Mouse (Mus musculus) neural tube, embryonic 11.5 days (tissue): ENCODE data around the gene Sdhd. TPM values are rescaled to one million over a fixed set of nuclear protein-coding genes. Genes with fewer than 3 reads are reported as not detected.
A peak's percentile ranks its signal among the peaks of the same experiment; 100 is the strongest.

ENCODE experiments used
- ATAC-seq: fragments of 200-750 bp; cut with Nextera tagmentation; 2 replicates; pipeline ENCODE4 v1.8.0; 2017; ENCODE audit warnings: moderate number of reproducible peaks, mild to moderate bottlenecking, moderate TSS enrichment, moderate library complexity; ENCODE audit not compliant: insufficient read depth, low FRiP score, low TSS enrichment
- DNase-seq: peaks from one replicate; pipeline ENCODE4 v3.0.0-alpha.2; 2015; ENCODE audit warnings: low spot score
- H3K27ac ChIP-seq: fragments of 300-500 bp; sonication (generic); 2 replicates; pipeline ENCODE4 v1.5.1; 2014; ENCODE audit warnings: low read depth, mild to moderate bottlenecking, low read length
- H3K27me3 ChIP-seq: fragments of 300-500 bp; sonication (generic); 2 replicates; pipeline ENCODE4 v1.6.1; 2014; ENCODE audit warnings: mild to moderate bottlenecking, low read length, mixed read lengths; ENCODE audit not compliant: control insufficient read depth, insufficient read depth
- H3K36me3 ChIP-seq: fragments of 300-500 bp; sonication (generic); 2 replicates; pipeline ENCODE4 v1.6.1; 2014; ENCODE audit warnings: mild to moderate bottlenecking, low read length, moderate library complexity, mixed read lengths; ENCODE audit not compliant: control insufficient read depth, insufficient read depth
- H3K4me1 ChIP-seq: fragments of 300-500 bp; sonication (generic); 2 replicates; pipeline ENCODE4 v1.6.1; 2014; ENCODE audit warnings: low read length, mixed read lengths; ENCODE audit not compliant: control insufficient read depth, insufficient read depth
- H3K4me2 ChIP-seq: fragments of 300-500 bp; sonication (generic); 2 replicates; pipeline ENCODE4 v1.6.1; 2014; ENCODE audit warnings: low read depth, mild to moderate bottlenecking, moderate library complexity
- H3K4me3 ChIP-seq: fragments of 300-500 bp; sonication (generic); 2 replicates; pipeline ENCODE4 v1.5.1; 2014; ENCODE audit warnings: low read depth, low read length
- H3K9ac ChIP-seq: fragments of 300-500 bp; sonication (generic); 2 replicates; pipeline ENCODE4 v1.6.1; 2014; ENCODE audit warnings: mild to moderate bottlenecking, low read length
- H3K9me3 ChIP-seq: fragments of 300-500 bp; sonication (generic); 2 replicates; pipeline ENCODE4 v1.6.1; 2016; ENCODE audit warnings: low read length; ENCODE audit not compliant: control insufficient read depth
- WGBS: fragments of 180-500 bp; shearing (Covaris S2); extraction: QIAGEN DNeasy Blood & Tissue Kit; methylation state at CpG from one replicate; pipeline ENCODE4 v1.1.7; 2014; 5-methylcytosine and 5-hydroxymethylcytosine counted together
- polyA plus RNA-seq: library from polyadenylated mRNA; unstranded; fragments of >200 nt; fragmentation: Nextera tagmentation; extraction: Ambion mirVana; gene quantifications from 2 replicates; pipeline ENCODE4 v1.2.1, GENCODE M21; 2014

Sdhd gene
- polyA plus RNA-seq, 1 experiment from 2014 or later: 281 TPM

GRCm38 (mm10) chr9:50594794-50595417 is 8.7 kb downstream of the Sdhd start:
- WGBS: 75% methylated on average over 12 of the region's 12 CpGs
- Histone ChIP-seq H3K9ac (no peak overlapping the region), H3K4me3 (no peak overlapping the region), H3K36me3 (peaks cover 6% of the 10 kb centered on the region), H3K27me3 (no peaks in the 10 kb centered on the region), H3K9me3 (no peaks in the 10 kb centered on the region), H3K4me1 (no peaks in the 10 kb centered on the region), H3K4me2 (no peak overlapping the region), H3K27ac (no peak overlapping the region)
- ATAC-seq: no peak
- no peak for DNase-seq

DNA sequence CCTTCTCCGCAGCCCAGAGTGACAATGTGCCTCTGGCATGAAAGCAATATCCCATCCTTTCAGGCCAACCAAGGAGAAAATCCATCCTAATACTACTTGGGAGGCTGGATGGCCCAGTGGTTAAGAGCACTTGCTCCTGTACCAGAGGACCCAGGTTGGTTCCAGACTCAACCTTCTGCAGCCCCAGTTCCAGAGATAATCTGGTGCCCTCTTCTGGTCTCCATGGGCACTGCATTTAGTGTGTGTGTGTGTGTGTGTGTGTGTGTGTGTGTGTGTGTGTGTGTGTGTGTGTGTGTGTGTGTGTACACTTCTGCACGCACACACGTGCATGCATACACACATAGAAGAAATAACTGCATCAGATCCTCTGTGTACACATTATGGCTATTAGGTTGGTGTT is 10.1 kb downstream of the Sdhd start:
- WGBS: 83% methylated on average over 3 of the region's 3 CpGs
- H3K4me3 ChIP-seq: no peak overlapping the region
- no peak overlapping the region for H3K27ac ChIP-seq
- H3K4me1 ChIP-seq: no peaks in the 10 kb centered on the region
- no peak overlapping the region for H3K4me2 ChIP-seq
- H3K9me3 ChIP-seq: no peaks in the 10 kb centered on the region
- no peak overlapping the region for H3K9ac ChIP-seq
- peak; percentile 29 for DNase-seq
- no peaks in the 10 kb centered on the region for H3K27me3 ChIP-seq
- peaks cover 5% of the 10 kb centered on the region for H3K36me3 ChIP-seq
- ATAC-seq: no peak

DNA sequence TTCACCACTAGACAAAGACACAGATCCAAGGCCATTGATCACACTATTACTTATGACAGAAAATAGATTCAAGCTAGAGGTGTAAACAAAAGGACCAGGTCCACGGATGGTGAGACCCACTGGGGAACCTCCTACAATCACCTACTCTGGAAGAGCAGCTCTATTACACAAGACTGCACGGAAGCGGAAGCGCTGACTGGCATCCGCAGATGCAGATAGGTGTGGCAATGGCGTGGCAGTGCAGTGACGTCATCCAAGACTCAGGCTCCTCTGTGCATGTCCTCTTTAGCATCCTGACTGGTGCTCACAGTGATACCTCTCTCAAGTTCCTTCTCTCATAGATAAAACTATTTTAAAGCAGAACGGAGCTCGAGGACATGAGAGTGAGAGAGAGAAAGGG is 10.7 kb downstream of the Sdhd start:
- Histone ChIP-seq H3K9ac (no peak overlapping the region), H3K9me3 (no peaks in the 10 kb centered on the region), H3K4me2 (no peak overlapping the region), H3K4me3 (no peak overlapping the region), H3K4me1 (no peaks in the 10 kb centered on the region), H3K27me3 (no peaks in the 10 kb centered on the region), H3K36me3 (peaks cover 3% of the 10 kb centered on the region), H3K27ac (no peak overlapping the region)
- DNase-seq (no peak), ATAC-seq (no peak)
- 91% methylated on average over 9 of the region's 9 CpGs for WGBS

DNA sequence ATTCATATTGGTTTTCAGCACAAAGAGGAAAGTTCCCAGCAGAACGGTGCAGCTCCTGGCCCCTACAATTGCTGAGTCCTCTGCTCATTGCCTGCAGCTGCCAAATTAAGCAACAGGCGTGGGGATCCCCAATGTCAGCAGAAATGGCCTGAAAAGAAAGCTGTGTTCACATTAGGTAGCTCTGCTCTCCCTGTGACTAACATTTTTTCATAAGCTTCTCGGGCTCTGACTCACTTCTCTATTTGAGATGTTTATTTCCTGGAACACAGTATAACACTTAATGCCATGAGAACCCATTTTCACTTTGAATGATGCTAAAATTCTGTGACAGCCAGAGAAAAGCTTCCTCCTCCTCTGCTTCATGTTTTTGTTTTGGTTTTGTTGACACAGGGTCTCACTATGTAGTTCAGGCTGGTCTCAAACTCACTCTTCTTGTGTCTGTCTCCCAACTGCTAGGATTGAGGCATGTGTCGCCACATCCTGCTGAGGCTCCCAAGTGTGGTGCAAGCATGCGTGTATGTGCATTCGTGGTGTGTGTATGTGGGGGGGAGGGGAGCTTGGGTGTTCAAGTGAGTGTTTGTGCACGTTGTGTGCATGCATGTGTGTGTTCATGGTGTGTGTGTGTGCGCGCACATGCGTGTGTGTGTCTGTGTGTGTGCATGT is 12.6 kb downstream of the Sdhd start:
- Histone ChIP-seq H3K27me3 (no peaks in the 10 kb centered on the region), H3K9me3 (no peaks in the 10 kb centered on the region), H3K27ac (no peak overlapping the region), H3K4me3 (no peak overlapping the region), H3K4me2 (no peak overlapping the region), H3K36me3 (no peaks in the 10 kb centered on the region; the same call in 1 of the 2 replicates), H3K4me1 (no peaks in the 10 kb centered on the region), H3K9ac (no peak overlapping the region)
- DNase-seq (no peak), ATAC-seq (no peak)
- 82% methylated on average over 10 of the region's 10 CpGs for WGBS

GRCm38 (mm10) chr9:50586955-50587354 is 16.7 kb downstream of the Sdhd start:
- Histone ChIP-seq H3K4me2 (no peak overlapping the region), H3K27ac (no peak overlapping the region), H3K9ac (no peak overlapping the region), H3K4me3 (no peak overlapping the region), H3K36me3 (no peaks in the 10 kb centered on the region), H3K9me3 (no peaks in the 10 kb centered on the region), H3K4me1 (no peaks in the 10 kb centered on the region), H3K27me3 (no peaks in the 10 kb centered on the region)
- ATAC-seq: no peak
- DNase-seq: no peak
- WGBS: 73% methylated on average over 4 of the region's 4 CpGs

GRCm38 (mm10) chr9:50585145-50585818 is 18.3 kb downstream of the Sdhd start:
- H3K9me3 ChIP-seq: no peaks in the 10 kb centered on the region
- no peak overlapping the region for H3K9ac ChIP-seq
- H3K27ac ChIP-seq: no peak overlapping the region
- H3K36me3 ChIP-seq: no peaks in the 10 kb centered on the region
- H3K4me3 ChIP-seq: no peak overlapping the region
- H3K4me2 ChIP-seq: no peak overlapping the region
- H3K27me3 ChIP-seq: no peaks in the 10 kb centered on the region
- DNase-seq (no peak), ATAC-seq (no peak)
- WGBS: 81% methylated on average over 6 of the region's 6 CpGs
- H3K4me1 ChIP-seq: no peaks in the 10 kb centered on the region

GRCm38 (mm10) chr9:50580370-50580769 is 23.2 kb downstream of the Sdhd start:
- no peaks in the 10 kb centered on the region for H3K4me1 ChIP-seq
- H3K4me3 ChIP-seq: no peak overlapping the region
- H3K27ac ChIP-seq: no peak overlapping the region
- 47% methylated on average over 4 of the region's 4 CpGs for WGBS
- H3K4me2 ChIP-seq: no peak overlapping the region
- no peak overlapping the region for H3K9ac ChIP-seq
- no peak for DNase-seq
- no peaks in the 10 kb centered on the region for H3K36me3 ChIP-seq
- no peaks in the 10 kb centered on the region for H3K27me3 ChIP-seq
- no peak for ATAC-seq
- no peaks in the 10 kb centered on the region for H3K9me3 ChIP-seq

DNA sequence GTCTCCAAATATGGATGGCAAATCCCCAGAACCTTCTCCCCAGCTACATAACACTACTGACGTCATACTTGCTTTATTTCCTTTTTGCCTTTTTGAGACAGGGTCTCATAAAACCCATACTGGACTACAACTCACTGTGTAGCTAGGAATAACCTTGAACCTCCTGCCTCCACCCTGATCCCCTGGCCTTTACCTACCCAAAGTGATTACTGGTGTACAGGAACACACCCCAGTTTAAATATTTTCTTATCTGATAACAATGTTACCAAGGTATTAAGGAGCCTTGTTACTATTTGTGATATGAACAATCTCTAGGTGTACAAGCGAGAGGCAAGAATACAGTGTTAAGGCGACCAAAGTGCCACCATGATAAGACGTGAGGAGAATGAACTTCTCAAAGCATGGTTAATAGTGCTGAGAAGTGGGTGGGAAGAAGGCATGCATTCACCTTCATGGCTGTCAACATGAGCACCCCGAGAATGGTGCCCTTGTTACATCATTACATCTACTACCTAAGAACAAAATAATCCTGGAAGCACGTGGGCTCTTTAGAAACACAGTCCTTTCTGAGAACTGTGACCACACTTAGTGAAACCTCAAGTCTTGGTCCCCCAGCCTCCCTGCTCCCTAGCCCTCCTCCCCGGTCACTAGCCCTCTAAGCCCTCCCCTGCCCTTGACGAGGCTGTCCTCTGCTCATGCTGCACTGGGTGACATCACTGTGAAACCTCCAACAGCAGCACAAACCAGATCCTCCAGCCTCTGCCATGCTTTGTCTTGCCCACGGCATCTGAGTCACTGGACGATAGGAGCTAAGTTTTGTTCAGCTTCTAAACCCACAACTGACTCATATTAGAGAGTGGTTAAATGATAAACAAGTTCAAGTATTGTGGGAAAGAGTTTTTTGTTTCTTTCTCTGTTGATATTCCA is 33.8 kb downstream of the Sdhd start:
- Histone ChIP-seq H3K27ac (no peak overlapping the region), H3K27me3 (no peaks in the 10 kb centered on the region), H3K9ac (no peak overlapping the region), H3K9me3 (no peaks in the 10 kb centered on the region), H3K36me3 (no peaks in the 10 kb centered on the region), H3K4me1 (no peaks in the 10 kb centered on the region), H3K4me3 (no peak overlapping the region), H3K4me2 (no peak overlapping the region)
- WGBS: 79% methylated on average over 10 of the region's 10 CpGs
- DNase-seq (no peak), ATAC-seq (no peak)
